Mouse (Mus musculus): ENCODE data around the gene Adgre5.

Adgre5 gene

GRCm38 (mm10) chr8:83740976-83741741 is at the start of gene Adgre5:
TSS of gene Adgre5 (minus strand) at chr8:83741326.
- DNase-seq, result peak; percentile 77

- DNase-seq, result no peak
Measured at GRCm38 (mm10) chr8:83789826-83790225, 48.7 kb upstream of the Adgre5 start.

- DNase-seq, result no peak
Measured at GRCm38 (mm10) chr8:83785046-83785445, 43.9 kb upstream of the Adgre5 start.

- peak; percentile 88 for DNase-seq
Measured at GRCm38 (mm10) chr8:83782832-83783558, 41.9 kb upstream of the Adgre5 start.

- DNase-seq, result no peak
Measured at GRCm38 (mm10) chr8:83779610-83780009, 38.5 kb upstream of the Adgre5 start.

GRCm38 (mm10) chr8:83778051-83778450 is 36.9 kb upstream of the Adgre5 start:
- no peak for DNase-seq

GRCm38 (mm10) chr8:83776632-83777031 is 35.5 kb upstream of the Adgre5 start:
- DNase-seq, result no peak

GRCm38 (mm10) chr8:83774221-83774620 is 33.1 kb upstream of the Adgre5 start:
- no peak for DNase-seq

- no peak for DNase-seq
Measured at GRCm38 (mm10) chr8:83773452-83773846, 32.3 kb upstream of the Adgre5 start.

- peak; percentile 61 for DNase-seq
Measured at GRCm38 (mm10) chr8:83772701-83773451, 31.8 kb upstream of the Adgre5 start.

GRCm38 (mm10) chr8:83771791-83772190 is 30.7 kb upstream of the Adgre5 start:
- DNase-seq, result no peak

- no peak for DNase-seq
Measured at GRCm38 (mm10) chr8:83770669-83771068, 29.5 kb upstream of the Adgre5 start.

- no peak for DNase-seq
Measured at GRCm38 (mm10) chr8:83769720-83770119, 28.6 kb upstream of the Adgre5 start.

- no peak for DNase-seq
Measured at GRCm38 (mm10) chr8:83768526-83768925, 27.4 kb upstream of the Adgre5 start.

- DNase-seq, result no peak
Measured at GRCm38 (mm10) chr8:83767442-83767841, 26.3 kb upstream of the Adgre5 start.

GRCm38 (mm10) chr8:83765663-83766062 is 24.5 kb upstream of the Adgre5 start:
- no peak for DNase-seq

GRCm38 (mm10) chr8:83764717-83765116 is 23.6 kb upstream of the Adgre5 start:
- no peak for DNase-seq

- no peak for DNase-seq
Measured at GRCm38 (mm10) chr8:83764116-83764515, 23.0 kb upstream of the Adgre5 start.

- peak; percentile 33 for DNase-seq
Measured at GRCm38 (mm10) chr8:83759231-83759759, 18.2 kb upstream of the Adgre5 start.

- DNase-seq, result no peak
Measured at GRCm38 (mm10) chr8:83758298-83758697, 17.2 kb upstream of the Adgre5 start.

- no peak for DNase-seq
Measured at GRCm38 (mm10) chr8:83757084-83757607, 16.0 kb upstream of the Adgre5 start.

- DNase-seq, result no peak
Measured at GRCm38 (mm10) chr8:83756273-83756672, 15.1 kb upstream of the Adgre5 start.

GRCm38 (mm10) chr8:83754149-83754548 is 13.0 kb upstream of the Adgre5 start:
- no peak for DNase-seq

Measured in kidney, adult 18-20 months (tissue).